Mouse (Mus musculus) activated CD4-positive, CD25-positive, alpha-beta regulatory T cell (primary cell): ENCODE measurements around the gene Cryz. TPM values are rescaled to one million over a fixed set of nuclear protein-coding genes. Genes with fewer than 3 reads are reported as not detected.

ENCODE experiments used
- polyA plus RNA-seq, 2 experiments: library from polyadenylated mRNA; unstranded; fragments of 100-300 nt; shearing (Covaris generic); gene quantifications; one replicate each; pipeline ENCODE4 v1.2.1; 2017

The Cryz gene
- polyA plus RNA-seq: 1 to 10 TPM; 1.1 to 4.4 TPM

DNA sequence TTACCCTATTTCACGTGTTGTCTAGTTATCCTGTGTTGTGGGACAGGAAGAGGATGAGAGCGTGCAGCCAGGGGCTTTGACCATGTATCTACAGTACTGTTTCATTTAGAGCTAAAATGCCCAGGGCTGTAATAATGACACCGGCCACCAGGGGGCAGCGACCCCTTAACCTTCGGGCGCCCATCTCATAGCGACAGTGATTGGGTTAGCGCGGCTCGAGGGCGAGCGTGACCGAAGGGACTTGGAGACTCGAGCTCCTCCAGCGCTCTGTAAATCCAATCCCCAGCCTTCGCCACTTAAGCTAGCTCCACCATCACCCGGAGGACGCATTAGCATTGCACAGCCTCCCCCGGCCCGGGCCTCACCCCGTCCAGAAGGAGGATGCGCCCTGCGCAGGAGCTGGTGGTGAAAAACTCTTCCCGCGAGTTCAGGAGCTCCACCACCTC lies at the start of gene Cryz:
Gene Cryz, plus strand, starts transcription at position 224 of the 446 bp plus-strand sequence.

DNA sequence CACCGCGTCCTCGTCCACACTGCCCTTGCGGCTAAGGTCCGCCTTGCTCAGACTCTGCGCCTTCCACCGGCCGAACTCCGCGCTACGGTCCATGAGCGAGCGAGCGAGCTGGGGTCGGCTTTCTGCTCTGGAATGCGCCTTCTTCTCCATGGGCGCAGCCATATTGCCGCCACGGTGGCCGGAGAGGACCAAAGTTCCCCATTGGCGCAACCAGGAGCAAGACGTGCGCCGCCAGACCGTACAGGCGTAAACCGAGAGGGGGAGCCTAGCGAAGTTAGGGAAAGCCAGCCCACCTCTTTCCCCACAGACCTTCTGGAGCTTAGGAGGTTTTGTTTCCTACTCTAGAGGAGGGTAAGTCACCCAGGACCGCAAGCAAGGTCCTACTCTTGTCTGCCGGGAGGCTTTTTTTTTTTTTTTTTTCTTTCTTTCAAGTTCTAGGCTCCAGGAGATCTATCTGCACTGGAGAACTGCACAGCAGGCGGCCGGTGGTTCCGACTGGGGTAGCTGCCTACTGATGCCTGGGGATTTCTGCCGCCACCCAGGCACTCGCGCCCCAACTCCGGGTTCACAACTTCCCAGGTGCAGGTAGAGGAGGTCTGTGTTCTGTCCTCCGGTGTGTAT lies 533 bp downstream of the Cryz start, which contains the start of gene Tyw3:
Gene Tyw3, minus strand, starts transcription at position 171 of the 621 bp plus-strand sequence.

GRCm38 (mm10) chr3:154663545-154663944 lies 67.0 kb downstream of the Cryz start, which contains the start of gene Erich3:
Erich3 (plus strand) TSS chr3:154663859.

Other genes starting within 250 kb of the Cryz start
- gene Tyw3, start 393 bp downstream of the Cryz start, polyA plus RNA-seq: 1 to 10 TPM; 5.7 to 7.6 TPM
- gene Erich3, start 67.1 kb downstream of the Cryz start, polyA plus RNA-seq: under 1 TPM in 1 of 2 experiments, not detected in 1; 0.34 TPM